Mouse (Mus musculus): ENCODE measurements around the gene Ndufa9.

Gene Ndufa9

DNA sequence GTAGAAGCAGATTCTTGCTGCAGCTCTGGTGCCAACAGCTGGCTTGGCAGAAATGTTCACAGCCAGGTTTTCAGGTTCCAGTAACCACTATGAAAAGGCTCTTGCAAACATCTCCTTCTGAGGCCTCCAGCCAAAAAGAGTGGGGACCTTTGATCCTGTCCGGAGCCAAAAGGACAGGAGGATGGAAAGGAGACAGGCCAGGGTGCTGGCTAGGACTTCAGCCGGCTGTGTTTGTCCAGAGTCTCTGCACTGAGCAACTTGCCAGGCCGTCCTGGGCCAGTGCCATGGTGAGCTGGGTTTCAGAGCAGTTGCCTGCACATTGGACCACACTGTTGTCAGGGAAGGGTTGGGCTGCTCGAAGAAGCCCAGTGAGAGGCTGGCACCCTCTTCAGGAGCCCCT lies 76.6 kb downstream of the Ndufa9 start:
- in situ Hi-C loops (cut with MboI; ENCODE audit: low sequenced_read_pairs) = no loop called here

All from CH12F3 (cell line).